Comparison of ENCODE assay signal across 7 mouse cellular contexts in genomic region chr8:123185566-123186409, GRCm38 (mm10). TPM values are rescaled to one million over a fixed set of nuclear protein-coding genes. Genes with fewer than 3 reads are reported as not detected.
DNase-seq lines count a peak whose midpoint lies in the region; ATAC-seq and TF ChIP-seq lines count a peak whose summit lies in the region.

Dpep1 (plus strand) TSS chr8:123186242.

- H3K4me3 ChIP-seq in kidney, postnatal 0 days (replicated peaks; ENCODE audit: low read depth, low read length): no peak within 1 kb of the TSS
- H3K4me3 ChIP-seq in hindbrain, embryonic 12.5 days: no peak within 1 kb of the TSS

- H3K9me3 ChIP-seq in kidney, postnatal 0 days (replicated peaks; ENCODE audit: low read length): no peaks in the 10 kb centered on the region
- H3K9me3 ChIP-seq in hindbrain, embryonic 12.5 days (replicated peaks): no peaks in the 10 kb centered on the region

- no peaks in the 10 kb centered on the region for H3K27me3 ChIP-seq in kidney, postnatal 0 days (ENCODE audit: insufficient read depth, low read length)
- no peaks in the 10 kb centered on the region for H3K27me3 ChIP-seq in hindbrain, embryonic 12.5 days

- no peaks in the 10 kb centered on the region for H3K36me3 ChIP-seq in kidney, postnatal 0 days (ENCODE audit: insufficient read depth, low read length)
- no peaks in the 10 kb centered on the region for H3K36me3 ChIP-seq in hindbrain, embryonic 12.5 days

- peak; percentile 66 for DNase-seq in embryo, embryonic 9.5 days (ENCODE audit: extremely low spot score)
- DNase-seq in heart, adult 8-10 months (ENCODE audit: low spot score): peak; percentile 81
- peak; percentile 83 for DNase-seq in kidney, postnatal 0 days (ENCODE audit: low spot score)
- peak; percentile 31 for DNase-seq in ovary, postnatal 36 days (ENCODE audit: low spot score)
- no peak for DNase-seq in frontal cortex, postnatal 25 days (ENCODE audit: low spot score in 2 of 2)

- H3K27ac ChIP-seq in kidney, postnatal 0 days: peak within 1 kb of the TSS; percentile 78
- H3K27ac ChIP-seq in hindbrain, embryonic 12.5 days: no peak within 1 kb of the TSS

- ATAC-seq in kidney, postnatal 0 days (replicated peaks; ENCODE audit: low FRiP score, low read depth): peak; percentile 50; the same call in 1 of the 2 replicates
- ATAC-seq in CD4-positive, CD25-positive, alpha-beta regulatory T cell, adult 4 months: no peak
- ATAC-seq in hindbrain, embryonic 12.5 days (ENCODE audit: low FRiP score): no peak

- 19% methylated on average over 19 of the region's 19 CpGs for WGBS in kidney, postnatal 0 days
- 36% methylated on average over 19 of the region's 19 CpGs for WGBS in hindbrain, embryonic 12.5 days

- TF ChIP-seq CTCF in kidney, postnatal 0 days (IDR thresholded peaks at IDR 0.05; ENCODE audit: low read depth): no peak

- peaks cover 13% of the 10 kb centered on the region for H3K4me1 ChIP-seq in kidney, postnatal 0 days (replicated peaks; ENCODE audit: insufficient read depth, low read length)
- H3K4me1 ChIP-seq in hindbrain, embryonic 12.5 days: peaks cover 3% of the 10 kb centered on the region

- no peak within 1 kb of the TSS for H3K9ac ChIP-seq in kidney, postnatal 0 days (ENCODE audit: low read depth, low read length)
- H3K9ac ChIP-seq in hindbrain, embryonic 12.5 days: no peak within 1 kb of the TSS

- peak within 1 kb of the TSS; percentile 1; the same call in 1 of the 2 replicates for H3K4me2 ChIP-seq in kidney, postnatal 0 days (ENCODE audit: low read length)
- no peak within 1 kb of the TSS for H3K4me2 ChIP-seq in hindbrain, embryonic 12.5 days (replicated peaks)

RNA-seq across cellular contexts. Expression of gene Dpep1, which starts in this region (rescaled TPM):
- 10 to 100 TPM; 22.6 to 45.5 (median 37.4) TPM for total RNA-seq in heart, adult 8-10 months (2022)
- 29.4 and 33.9 TPM in 2 replicates for polyA plus RNA-seq in kidney, postnatal 0 days (2015; fragmentation: Nextera tagmentation; extraction: Ambion mirVana)
- not detected for polyA plus RNA-seq in CD4-positive, CD25-positive, alpha-beta regulatory T cell, adult 4 months (2017; shearing (Covaris generic))
- 0.35 and 0.36 TPM in 2 replicates for polyA plus RNA-seq in hindbrain, embryonic 12.5 days (2016; fragmentation: Nextera tagmentation; extraction: Ambion mirVana)

Comparison
In these comparisons a context has a peak if more than half of its experiments do, and no peak if none do; other contexts are left out.
1. RNA of gene Dpep1 (polyA plus RNA-seq): 29.4 to 33.9 TPM in kidney, postnatal 0 days; 0.35 to 0.36 TPM in hindbrain, embryonic 12.5 days and not detected in CD4-positive, CD25-positive, alpha-beta regulatory T cell, adult 4 months; every median in the first group is over 10 times any median in the second.
2. DNase-seq: peak in embryo, embryonic 9.5 days (single experiment), heart, adult 8-10 months (single experiment), kidney, postnatal 0 days (single experiment) and ovary, postnatal 36 days (single experiment); none in frontal cortex, postnatal 25 days (0 of 2).